Mouse (Mus musculus) ES-CJ7 (cell line): ENCODE data around the gene Dio3.

ENCODE experiments used
- DNase-seq: peaks from one replicate; pipeline ENCODE4 v3.0.0; 2011; ENCODE audit warnings: low read depth, low spot score

Dio3 gene

GRCm38 (mm10) chr12:110278853-110279252 lies at the start of gene Dio3:
Dio3 (plus strand) TSS chr12:110279068.
- peak; percentile 73 for DNase-seq

- no peak for DNase-seq
Measured at GRCm38 (mm10) chr12:110230296-110230695, 48.6 kb upstream of the Dio3 start.

GRCm38 (mm10) chr12:110230767-110231166 lies 48.1 kb upstream of the Dio3 start:
- no peak for DNase-seq

GRCm38 (mm10) chr12:110231709-110232600 lies 46.9 kb upstream of the Dio3 start:
- no peak for DNase-seq

GRCm38 (mm10) chr12:110235908-110236307 lies 43.0 kb upstream of the Dio3 start:
- no peak for DNase-seq

- no peak for DNase-seq
Measured at GRCm38 (mm10) chr12:110237046-110237445, 41.8 kb upstream of the Dio3 start.

GRCm38 (mm10) chr12:110239358-110239757 lies 39.5 kb upstream of the Dio3 start:
- DNase-seq, result no peak

GRCm38 (mm10) chr12:110244581-110244980 lies 34.3 kb upstream of the Dio3 start:
- no peak for DNase-seq

- DNase-seq, result peak; percentile 34
Measured at GRCm38 (mm10) chr12:110245461-110245860, 33.4 kb upstream of the Dio3 start.

- DNase-seq, result peak; percentile 18
Measured at GRCm38 (mm10) chr12:110252163-110252575, 26.7 kb upstream of the Dio3 start.

GRCm38 (mm10) chr12:110255731-110256130 lies 23.1 kb upstream of the Dio3 start:
- no peak for DNase-seq

- DNase-seq, result no peak
Measured at GRCm38 (mm10) chr12:110256478-110257220, 22.2 kb upstream of the Dio3 start.

- DNase-seq, result no peak
Measured at GRCm38 (mm10) chr12:110268226-110268625, 10.6 kb upstream of the Dio3 start.

- DNase-seq, result no peak
Measured at GRCm38 (mm10) chr12:110269686-110270085, 9.2 kb upstream of the Dio3 start.

GRCm38 (mm10) chr12:110276034-110276433 lies 2.8 kb upstream of the Dio3 start:
- DNase-seq, result no peak

- peak; percentile 28 for DNase-seq
Measured at GRCm38 (mm10) chr12:110277259-110277964, 1.5 kb upstream of the Dio3 start.

GRCm38 (mm10) chr12:110277965-110278307 lies 932 bp upstream of the Dio3 start:
- no peak for DNase-seq

- peak; percentile 67 for DNase-seq
Measured at GRCm38 (mm10) chr12:110280373-110280772, 1.5 kb downstream of the Dio3 start.

- peak; percentile 75 for DNase-seq
Measured at GRCm38 (mm10) chr12:110283792-110284191, 4.9 kb downstream of the Dio3 start.

- no peak for DNase-seq
Measured at GRCm38 (mm10) chr12:110292816-110293215, 13.9 kb downstream of the Dio3 start.

GRCm38 (mm10) chr12:110294891-110295290 lies 16.0 kb downstream of the Dio3 start:
- no peak for DNase-seq

- DNase-seq, result no peak
Measured at GRCm38 (mm10) chr12:110298653-110299052, 19.8 kb downstream of the Dio3 start.
